Mouse (Mus musculus) layer of hippocampus, adult 18-20 months (tissue): ENCODE results near the gene St6gal1. TPM values are rescaled to one million over a fixed set of nuclear protein-coding genes. Genes with fewer than 3 reads are reported as not detected.

Experiments
- DNase-seq, 2 experiments: peaks; one replicate each; pipeline ENCODE4 v3.0.0; 2022; ENCODE audit warnings: low spot score in 2 of 2
- total RNA-seq, 2 experiments: library from RNA; stranded (reverse); gene quantifications; 2 replicates each; pipeline ENCODE4 v1.2.3; 2021

St6gal1 gene
- total RNA-seq, 2 experiments from 2014 or later, result 15.9 to 16.3 TPM

DNA sequence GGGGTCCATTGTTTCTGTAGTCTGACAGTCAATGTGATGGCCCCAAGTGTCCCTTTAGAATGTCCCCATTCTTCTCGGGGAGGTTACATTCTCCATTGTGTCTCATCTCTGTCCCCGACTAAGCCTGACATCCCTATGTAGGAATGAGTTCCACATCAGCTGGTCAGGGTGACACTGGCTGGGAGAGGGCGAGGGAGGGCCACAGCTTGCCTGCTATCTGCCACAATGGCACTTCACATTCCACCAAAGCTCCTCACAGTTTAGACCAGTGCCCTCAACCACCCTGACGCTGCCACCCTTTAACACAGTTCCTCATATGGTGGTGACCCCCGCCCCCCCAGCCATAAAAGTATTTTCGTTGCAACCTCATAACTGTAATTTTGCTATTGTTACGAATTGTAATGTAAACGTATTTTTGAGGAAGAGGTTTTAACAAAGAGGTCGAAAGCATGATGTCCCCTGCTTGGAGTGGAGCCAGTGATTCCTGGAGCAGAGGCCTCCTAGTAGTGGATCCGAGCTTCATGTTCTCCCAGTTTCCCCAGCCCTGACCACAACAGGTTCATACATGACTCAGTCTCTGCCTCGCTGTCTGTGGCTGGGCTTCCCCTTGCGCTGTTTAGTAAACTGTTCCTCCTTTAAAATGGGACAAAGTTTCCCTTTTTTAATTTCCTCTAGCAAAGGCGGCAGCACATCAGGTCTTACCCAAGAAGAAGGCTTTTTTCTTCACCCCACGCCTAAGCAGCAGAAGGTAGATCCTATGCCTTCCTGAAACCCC lies 47.4 kb downstream of the St6gal1 start:
- no peak for DNase-seq

DNA sequence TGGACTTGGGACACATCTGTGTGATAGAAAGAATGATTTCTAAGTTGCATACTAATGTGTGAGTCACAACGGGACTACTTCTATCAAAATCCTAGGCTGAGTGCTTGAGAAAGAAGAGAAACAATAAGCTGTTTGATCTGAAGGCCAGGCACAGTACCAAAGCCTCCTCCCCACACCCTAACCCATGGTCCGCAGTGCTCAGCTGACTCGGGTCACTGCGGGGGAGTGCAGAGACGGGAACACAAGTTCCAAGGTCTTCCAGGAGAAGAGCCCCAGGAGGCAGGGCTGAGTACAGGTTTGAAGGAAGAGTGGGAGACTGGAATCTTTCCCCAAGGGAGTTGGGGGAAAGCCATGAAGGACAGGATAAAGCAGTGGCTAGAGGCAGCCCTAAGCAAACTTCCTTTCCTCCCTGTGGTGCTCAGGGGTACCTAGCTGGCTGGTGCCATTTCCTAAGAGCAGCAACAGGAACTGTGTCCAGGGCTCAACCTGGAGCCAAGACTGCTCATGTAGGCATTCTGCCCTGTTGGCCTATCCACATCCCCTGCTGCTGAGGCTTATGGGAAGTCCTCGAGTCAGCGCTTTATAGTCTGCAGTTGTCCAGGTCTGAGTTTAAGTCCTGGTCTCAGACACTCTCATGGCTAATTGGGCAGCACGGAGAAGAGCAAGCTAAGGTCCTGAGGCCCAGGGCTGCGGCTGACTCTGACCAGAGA lies 48.1 kb downstream of the St6gal1 start:
- DNase-seq, result peak in 1 of 2 experiments; percentile 36

DNA sequence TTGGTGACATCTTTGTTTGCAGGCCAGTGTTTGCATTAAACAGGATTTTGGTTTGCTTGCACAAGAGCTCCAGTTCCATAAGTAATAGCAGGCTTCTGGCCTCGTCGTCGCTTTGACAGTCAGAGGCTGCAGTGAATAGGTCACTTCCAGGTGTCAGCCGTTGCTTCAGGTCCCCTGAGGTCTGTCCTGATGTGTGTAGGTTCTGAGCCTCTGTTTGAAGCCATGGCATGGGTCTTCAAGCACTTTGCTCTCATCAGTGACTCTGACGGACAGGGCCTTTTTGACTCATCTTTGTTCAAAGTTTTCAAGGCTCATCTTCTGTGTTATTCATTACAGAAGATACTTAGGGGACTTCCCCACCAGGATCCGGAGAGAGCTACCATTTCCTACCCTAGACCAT lies 49.5 kb downstream of the St6gal1 start:
- DNase-seq, result no peak

DNA sequence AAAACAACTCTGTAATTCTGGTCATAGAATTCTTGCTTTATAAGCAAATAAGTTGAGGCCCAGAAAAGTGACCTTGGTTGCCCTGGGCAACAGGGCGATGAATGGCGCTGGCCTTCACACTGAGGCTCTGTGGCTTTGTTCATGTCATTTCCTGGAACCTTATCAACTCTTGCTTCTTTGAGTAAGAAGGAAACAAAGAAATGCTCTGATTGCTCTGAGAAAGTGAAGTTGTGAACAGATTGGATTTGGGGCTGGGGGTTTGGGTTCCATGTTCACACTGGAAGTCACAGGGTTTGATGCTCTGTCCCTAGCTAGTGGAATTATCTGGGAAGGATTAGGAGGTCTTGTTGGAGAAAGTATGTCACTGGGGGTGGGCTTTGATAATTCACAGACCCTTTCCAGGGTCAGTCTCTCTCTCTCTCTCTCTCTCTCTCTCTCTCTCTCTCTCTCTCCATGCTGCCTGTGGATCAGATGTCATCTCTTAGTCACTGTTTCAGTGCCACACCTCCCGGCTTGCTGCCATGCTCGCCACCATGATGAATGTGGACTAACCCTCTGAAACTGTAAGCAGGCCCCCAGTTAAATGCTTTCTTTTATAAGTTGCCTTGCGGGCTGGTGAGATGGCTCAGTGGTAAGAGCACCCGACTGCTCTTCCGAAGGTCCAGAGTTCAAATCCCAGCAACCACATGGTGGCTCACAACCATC lies 50.2 kb downstream of the St6gal1 start:
- no peak for DNase-seq

DNA sequence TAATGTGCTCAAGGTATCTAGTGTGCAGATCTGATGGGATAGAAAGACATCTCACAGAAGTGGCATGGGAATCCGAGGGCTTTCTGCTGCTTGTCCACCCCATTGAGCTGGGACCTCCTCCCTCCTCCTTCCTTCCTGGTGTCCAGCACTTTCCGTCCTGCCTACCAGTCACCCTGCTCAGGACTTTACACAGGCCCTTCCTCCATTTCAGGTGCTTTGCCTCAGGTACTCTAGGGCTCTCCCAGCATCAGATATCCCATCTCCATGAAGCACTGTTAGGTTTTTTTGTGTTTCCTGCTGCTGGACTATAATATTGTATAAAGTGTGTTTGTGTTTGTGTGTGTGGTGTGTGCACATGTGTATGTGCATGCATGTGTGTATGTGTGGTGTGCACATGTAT lies 51.1 kb downstream of the St6gal1 start:
- DNase-seq, result no peak

DNA sequence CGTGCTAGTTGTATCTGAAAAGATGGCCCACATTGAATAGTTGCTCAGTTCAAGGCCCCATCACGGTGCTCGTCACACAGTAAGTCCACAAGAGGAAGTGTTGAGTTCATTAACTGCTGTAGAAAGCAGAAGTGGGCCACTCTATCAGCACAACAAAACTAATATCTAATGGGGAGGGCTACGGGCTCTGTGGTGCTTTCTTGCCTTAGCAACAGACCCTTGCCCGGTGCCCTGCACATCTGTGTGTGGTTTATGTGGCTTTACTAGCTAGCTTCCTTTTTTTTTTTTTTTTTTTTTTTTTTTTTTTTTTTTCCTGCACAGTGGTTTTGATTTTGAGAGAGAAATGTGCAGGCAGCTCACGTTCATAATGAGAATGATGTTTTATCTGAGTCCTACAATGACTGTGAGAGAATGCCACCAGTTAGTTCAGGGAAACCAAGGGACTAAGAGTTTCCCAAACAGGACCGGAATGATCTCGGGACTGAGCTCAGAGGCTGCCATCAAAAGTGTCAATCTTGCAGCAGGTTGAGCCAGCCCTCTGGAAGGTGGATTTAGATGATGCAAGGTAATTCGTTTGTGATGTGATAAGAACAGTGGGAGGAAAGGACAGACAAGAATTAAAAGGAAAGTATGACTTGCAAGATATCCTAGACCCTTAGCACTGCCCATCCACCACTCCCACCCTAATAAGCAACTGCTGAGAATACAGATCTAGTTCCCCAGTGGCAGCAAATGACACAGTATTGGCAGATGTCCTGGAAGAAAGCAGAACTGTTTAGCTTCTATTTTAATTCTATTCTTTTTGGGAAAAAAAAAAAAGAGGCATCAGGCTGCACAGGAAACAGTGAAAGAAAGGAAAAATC lies 55.6 kb downstream of the St6gal1 start:
- DNase-seq, result no peak

DNA sequence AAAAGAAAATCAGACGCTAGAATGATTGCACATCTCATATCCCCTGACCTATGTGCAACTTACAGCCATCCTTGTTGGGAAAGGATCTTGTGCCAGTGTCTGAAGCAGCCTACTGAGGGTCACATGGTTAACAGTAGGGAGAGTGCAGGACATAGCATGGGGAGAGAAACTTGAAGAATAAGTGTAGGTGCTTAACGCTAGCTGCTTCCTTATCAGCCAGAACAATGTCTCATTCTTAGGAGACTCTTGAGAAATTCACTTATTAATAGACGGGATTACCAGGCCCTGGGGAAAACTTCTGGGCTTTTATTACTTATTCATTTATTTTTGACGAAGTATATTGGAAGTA lies 56.2 kb downstream of the St6gal1 start:
- DNase-seq, result no peak

DNA sequence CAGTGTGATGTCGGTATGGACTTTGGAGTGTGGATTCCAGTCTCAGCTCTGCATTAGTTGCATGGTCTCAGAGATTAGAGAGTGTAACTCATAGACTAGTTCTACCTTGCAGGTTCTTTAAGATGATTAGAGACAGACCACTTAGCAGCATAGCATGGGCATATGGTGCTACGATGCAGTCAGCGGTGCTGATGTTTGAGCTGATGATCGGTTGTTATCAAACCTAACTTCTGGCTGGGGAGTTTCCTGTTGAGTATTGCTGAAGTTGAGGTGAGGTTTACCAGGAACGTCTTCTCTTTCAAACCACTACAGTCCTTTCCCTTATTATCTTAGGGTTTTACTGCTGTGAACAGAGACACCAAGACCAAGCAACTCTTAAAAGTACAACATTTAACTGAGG lies 57.7 kb downstream of the St6gal1 start:
- DNase-seq, result no peak

DNA sequence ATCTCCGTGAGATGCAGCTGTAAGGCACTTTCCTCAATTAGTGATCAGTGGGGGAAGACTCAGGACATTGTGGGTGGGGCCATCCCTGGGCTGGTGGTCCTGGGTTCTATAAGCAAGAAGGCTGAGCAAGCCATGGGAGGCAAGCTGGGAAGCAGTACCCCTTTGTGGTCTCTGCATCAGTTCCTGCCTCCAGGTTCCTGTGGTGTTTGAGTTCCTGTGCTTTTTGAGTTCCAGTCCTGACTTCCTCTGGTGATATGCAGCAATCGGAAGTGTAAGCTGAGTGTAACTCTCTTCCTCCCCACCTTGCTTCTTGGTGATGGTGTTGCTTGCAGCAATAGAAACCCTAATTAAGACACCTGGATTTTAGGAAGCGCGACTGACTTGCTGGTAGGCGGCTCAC lies 58.4 kb downstream of the St6gal1 start:
- no peak for DNase-seq

DNA sequence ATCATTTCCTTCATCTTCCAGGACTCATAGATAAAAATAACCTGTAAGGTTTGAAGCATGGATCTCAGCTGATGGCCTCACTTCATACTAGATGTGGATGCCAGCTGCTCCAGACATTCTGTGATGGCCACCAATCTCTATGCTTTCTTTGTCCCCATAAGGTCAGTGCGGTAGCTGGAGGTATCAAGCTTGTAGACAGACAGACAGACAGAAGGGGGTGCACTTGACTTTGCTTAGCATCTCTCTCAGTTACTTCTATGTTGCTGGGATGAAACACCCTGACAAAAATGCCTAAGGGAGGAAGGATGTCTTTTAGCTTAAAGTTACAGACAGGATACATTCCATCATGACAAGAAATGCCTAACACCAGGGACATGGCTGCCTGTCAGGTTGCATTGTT lies 59.1 kb downstream of the St6gal1 start:
- DNase-seq, result no peak

DNA sequence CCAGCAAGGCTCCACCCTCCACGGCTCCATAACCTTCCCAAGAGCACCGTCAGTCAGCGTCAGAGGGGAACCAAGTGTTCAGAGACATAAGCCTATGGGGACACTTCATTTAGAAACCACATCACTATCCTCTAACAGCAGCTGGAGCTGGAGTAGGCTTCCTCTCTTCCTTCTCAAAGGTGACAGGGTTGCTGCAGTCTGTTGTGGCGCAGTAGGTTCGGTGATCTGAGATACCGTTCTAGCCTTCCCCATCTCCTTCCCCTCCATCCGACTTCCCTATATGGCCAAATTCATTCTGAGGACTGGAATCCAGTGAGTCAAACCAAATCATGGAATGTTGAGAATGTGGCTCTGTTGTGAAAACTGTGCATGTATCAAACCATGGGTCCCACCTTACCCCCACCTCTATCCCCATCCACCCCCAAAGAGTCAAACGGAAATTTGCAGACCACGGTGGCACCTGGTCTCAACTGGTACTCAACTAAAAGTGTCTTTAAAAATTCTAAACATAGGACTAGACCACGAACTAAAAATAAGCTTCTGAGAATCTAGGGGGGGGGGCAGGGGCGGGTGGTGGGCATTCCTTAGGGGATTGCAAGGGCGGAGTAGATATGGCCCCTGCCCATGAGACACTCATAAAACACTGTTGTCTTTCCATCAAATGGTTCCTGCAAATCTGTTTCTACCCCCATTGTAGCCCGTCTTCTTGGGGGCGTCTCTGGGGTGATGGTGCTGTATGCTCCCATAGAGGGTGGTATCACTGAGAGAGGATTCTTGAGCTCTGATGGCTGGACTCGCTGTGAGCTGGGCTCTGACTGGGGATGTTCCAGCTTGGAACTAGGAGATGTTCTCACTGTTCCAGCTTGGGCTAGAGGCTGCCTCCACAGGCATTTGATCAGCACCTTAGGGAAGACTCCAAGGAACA lies 60.2 kb downstream of the St6gal1 start:
- DNase-seq, result no peak

DNA sequence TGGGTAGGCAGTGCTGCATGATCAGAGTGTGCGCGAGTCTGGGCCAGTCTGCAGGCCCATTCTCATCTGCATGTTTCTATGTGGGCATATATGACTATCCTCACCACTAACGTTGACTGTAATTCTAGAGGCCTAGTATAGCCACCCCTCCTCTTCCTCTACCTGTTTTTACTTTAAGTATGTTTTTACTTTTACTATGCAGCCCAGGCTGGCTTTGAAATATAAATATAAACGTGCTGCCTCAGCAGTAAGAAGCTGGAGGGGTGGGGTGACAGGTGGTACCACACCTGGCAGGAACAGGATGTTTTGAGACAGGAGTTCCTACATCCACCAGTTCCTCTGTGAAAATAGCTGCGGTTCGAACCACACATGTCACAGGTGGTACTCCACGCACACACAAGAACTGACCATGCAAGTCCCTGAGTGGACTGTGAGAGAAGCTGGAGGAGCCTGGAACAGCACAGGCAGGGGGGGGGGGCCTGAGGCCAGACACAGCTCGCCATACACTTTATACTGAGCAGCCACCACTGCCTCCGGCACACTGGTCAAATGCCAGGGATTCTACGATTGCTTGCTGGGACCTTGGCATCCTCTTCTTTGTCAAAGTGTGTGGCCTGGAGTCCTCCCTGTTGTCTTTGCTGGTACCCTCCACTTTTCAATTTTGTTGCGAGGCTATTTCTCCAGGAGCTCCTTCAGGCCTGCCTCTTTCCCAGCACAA lies 62.0 kb downstream of the St6gal1 start:
- DNase-seq, result no peak

DNA sequence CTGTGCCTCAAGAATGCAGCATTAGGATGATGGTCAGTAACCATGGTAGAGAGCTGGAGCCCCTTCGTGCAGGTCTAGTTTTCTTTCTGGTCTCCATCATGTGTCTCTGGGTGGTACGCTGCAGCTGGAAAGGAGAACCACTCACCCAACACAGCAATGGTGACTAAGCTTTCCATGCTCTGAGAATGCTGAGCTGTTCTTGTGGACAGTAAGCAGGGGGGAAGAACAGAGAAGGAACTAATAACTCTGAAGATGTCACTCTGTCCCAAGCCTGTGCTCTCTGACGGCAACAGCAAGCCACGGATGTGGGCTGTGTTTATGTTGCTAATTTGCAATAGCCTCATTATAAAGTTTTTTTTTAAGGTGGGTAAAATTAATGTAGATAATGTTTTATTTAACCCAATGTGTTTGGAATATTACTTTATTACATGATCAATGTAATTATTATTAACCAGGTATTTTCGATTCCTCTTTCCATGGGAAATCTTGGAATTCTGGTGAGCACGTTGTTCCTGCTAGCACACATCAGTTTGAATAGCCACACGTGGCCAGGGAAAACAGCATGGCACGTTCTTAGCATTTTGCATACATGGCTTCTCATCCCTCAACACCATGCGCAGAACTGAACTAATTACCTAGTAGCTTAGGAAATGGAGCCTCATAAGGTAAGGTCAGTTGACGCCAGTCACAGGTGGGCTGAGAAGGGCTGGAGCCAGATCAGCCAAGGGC lies 62.9 kb downstream of the St6gal1 start:
- no peak for DNase-seq

DNA sequence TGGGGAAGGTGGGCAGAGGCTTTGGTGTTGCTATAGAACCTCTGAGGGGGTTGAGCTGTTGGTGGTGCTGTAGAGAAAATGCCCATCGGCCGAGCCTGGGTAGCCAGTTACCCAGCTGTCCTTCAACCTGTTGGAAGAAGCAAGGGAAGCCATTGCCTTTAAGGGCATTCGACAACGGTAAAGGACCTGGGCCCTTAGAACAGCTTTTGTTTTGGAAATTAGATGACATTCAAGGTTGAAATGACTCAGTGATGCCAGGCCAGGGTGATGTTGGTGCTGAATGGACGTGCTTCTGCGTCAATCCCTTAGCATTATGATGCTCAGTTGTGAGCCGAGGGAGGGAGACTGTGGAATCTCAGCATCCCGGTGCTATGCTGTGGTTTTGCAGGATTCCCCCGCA lies 63.6 kb downstream of the St6gal1 start:
- no peak for DNase-seq

DNA sequence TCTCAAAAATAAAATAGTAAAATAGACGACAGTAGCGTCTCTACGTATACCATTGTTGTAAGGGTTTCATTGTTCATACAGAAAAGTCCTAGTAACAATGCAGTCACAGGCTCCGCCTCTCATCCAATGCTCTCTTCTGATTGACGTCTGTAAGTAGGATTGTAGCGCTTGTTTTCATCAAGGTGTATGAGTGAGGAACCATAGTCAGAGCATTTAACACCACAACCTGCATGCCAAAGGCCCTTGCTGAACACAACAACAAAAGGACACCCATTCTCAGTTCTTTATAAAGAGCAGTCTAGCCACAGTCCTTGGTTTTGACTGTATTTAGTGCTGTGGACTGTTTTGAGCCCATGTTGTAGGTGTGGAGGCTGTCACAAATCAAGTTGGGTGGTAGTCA lies 64.9 kb downstream of the St6gal1 start:
- no peak for DNase-seq

DNA sequence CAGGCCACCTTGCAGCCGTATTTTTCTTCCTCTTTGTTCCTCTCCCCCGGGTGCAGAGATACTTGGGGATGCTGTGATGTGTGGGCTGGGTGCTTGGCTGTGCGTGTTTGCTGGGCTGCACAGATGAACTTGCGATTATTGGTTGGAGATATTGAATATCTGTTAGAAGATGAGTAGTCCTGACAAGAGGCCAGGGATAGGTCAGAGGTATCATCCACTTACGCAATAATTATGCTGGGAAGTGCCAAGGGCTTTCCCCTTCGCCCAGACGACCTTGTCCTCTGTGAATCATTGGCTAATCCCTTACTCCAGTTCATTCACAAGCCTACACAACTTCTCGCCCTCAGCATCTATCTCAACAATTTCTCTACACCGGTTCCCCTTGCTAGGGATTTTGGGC lies 65.6 kb downstream of the St6gal1 start:
- DNase-seq, result no peak

DNA sequence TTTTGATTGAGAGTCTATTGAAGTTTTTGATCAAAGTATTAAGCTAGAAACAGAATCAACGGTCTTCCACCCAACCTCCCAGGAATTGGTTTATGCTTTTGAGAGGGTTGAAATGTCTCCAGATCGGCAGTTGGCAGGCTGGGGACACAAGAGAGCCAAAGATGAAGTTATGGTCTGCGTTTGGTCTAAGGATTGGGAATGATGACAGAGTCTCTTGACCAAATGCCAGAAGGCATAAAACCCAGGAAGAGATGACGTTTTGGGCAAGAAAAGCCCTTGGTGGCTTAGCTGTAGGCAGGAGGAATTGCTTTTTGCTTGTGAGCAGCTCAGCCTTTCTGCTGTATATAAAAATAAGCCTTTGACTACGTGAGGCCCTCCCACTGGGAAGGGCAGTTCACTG lies 67.0 kb downstream of the St6gal1 start:
- no peak for DNase-seq

DNA sequence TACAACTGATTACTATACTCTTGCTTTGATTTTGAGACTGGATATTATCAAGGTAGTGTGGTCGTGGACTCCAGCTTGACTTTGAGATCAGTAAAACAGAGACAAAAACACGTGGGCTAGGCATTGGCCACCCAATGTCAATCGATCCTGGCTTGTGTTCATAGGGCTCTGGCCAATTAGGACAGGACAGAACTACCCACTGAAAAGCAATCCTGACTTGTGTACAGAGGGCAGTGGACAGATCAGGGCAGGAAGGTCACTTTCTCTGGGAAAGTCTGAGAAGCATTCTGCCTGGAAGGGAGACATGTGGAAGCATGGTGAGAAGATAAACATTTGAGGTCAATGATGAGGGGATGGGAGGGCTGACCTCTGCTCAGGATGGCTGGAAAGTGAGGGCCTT lies 69.7 kb downstream of the St6gal1 start:
- no peak for DNase-seq

DNA sequence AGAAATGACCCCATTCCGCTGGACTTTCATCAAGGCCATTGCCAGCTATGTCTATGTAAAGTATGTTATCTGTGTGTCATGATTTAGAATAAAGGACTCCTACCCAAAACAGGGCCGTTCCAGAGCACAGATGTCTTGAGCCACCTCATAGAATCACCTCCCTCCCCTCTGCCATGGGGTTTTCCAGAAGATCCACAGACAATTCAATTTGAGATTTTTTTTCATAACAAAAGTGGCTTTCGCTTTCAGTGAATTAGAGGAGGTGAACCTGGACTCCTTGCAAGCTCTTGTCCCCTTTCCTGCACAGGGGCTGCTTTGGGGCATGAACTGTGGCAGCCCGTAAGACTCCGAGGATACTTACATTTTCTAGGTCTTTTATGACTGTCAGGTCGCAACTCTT lies 70.2 kb downstream of the St6gal1 start:
- no peak for DNase-seq
